Mouse (Mus musculus): ENCODE data around the gene Dalrd3. TPM values are rescaled to one million over a fixed set of nuclear protein-coding genes. Genes with fewer than 3 reads are reported as not detected.
"Not testable (repeated sequence)": the region's sequence is repeated elsewhere in the genome, so short reads cannot be mapped to it uniquely, and the experiment has no call there.

Dalrd3 gene
- total RNA-seq, 2 experiments from 2014 or later: 38.1 to 111 TPM

DNA sequence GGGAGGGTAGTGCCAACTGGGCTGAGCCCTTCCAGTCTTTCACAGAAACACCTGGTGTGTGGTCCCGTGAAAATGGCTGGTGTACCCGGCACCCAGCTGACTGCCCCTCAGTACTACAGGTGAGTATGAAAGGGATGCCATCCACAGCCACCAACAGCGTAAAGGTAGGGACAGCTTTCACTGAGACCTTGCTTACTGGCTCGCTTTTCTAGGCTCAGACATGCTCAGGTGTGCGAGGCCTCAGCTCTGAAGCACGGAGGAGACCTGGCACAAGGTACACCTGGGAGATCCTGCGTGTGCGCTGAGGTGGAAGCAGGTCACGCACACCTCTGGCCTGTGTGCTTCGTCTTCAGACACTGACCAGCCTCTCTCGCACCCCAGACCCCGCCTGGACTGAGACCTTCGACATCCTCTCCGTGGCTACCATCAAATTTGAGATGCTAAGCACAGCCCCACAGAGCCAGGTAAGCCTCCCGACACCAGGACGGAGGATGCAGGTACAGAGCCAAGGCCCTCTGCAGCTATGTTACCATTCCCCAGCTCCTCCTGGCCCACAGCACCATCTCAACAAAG, 1.8 kb downstream of the Dalrd3 start:
- no peak for ATAC-seq (replicated peaks; ENCODE audit: poor library complexity, severe bottlenecking)

DNA sequence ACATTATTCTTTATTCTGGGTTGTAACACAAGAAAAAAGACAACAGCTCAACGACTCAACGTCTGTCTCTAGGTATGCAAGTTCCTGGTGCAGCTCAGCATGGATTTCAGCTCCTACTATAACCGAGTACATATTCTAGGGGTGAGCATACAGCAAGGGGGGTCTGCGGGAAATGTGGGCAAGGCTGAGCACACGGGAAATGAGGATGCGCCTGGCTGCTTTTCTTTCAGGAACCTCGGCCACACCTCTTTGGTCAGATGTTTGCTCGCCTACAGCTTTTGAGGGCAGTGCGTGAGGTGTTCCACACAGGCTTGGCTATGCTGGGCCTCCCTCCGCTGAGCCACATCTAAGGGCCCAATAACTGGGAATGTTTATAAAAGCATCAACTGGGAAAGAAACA, 2.6 kb downstream of the Dalrd3 start:
- no peak for ATAC-seq (replicated peaks; ENCODE audit: poor library complexity, severe bottlenecking)

DNA sequence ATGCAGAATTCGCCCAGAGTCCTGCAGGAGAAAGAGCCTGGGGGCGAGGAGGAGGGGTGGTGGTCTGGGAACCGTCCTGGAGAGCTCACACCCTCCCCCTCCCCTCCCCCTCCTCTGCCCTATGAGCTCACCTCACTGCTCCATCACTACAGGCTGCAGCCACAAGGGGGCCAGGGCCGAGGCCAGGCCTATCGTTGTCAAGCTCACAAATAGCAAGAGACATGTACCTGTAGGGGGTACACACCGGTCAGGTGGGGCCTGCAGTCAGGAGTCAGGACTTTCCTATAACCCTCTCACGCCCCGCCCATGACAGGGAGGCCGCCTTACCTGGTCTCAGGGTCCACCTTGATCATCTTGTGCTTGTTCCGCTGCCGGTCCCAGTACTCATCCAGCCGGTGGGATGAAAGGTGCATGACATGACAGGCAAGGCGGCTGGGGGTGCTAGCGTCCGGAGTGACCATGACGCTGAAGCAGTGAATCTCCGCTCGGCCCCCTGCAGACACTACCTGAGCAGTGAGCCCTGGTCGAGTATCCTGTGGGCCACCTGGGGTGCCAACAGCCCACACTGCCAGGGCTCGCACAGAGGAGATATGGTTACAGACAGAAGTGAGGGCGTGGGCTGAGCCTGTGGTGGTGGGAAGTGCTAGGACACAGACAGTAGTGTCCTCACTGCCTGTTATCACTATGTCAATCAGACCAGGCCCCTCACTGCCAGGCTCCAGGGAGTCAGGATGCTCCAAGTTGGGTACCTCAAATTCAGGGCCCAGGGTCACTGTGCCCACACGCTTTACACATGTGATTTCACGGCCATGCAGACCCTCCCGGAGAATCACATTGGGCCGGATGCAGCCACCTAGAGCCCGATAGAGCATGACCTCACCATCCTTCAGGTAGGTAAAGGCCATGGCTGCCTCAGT, 4.3 kb downstream of the Dalrd3 start:
- ATAC-seq (replicated peaks; ENCODE audit: poor library complexity, severe bottlenecking): 0 out of 2 replicates have a peak, but pooled peaks have one; percentile 11

DNA sequence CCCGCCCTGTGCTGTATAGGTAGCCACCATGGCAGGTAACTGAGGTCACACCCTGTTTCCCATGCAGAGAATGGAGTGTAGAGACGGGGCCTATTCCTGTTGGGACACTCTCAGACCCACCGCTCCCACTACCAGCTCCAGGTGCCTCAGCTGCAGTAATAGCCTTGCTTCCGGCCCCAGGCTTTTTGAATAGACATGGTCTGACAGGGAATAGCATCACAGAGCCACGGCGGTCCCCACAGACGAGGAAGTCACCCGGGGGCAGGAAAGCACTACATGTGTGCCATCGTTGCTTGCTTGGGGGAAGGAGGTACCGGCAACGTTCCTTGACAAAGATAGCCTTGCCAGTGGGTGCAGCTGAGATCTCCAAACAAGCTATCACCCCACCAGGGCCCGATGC, 5.2 kb downstream of the Dalrd3 start:
- no peak for ATAC-seq (replicated peaks; ENCODE audit: poor library complexity, severe bottlenecking)

DNA sequence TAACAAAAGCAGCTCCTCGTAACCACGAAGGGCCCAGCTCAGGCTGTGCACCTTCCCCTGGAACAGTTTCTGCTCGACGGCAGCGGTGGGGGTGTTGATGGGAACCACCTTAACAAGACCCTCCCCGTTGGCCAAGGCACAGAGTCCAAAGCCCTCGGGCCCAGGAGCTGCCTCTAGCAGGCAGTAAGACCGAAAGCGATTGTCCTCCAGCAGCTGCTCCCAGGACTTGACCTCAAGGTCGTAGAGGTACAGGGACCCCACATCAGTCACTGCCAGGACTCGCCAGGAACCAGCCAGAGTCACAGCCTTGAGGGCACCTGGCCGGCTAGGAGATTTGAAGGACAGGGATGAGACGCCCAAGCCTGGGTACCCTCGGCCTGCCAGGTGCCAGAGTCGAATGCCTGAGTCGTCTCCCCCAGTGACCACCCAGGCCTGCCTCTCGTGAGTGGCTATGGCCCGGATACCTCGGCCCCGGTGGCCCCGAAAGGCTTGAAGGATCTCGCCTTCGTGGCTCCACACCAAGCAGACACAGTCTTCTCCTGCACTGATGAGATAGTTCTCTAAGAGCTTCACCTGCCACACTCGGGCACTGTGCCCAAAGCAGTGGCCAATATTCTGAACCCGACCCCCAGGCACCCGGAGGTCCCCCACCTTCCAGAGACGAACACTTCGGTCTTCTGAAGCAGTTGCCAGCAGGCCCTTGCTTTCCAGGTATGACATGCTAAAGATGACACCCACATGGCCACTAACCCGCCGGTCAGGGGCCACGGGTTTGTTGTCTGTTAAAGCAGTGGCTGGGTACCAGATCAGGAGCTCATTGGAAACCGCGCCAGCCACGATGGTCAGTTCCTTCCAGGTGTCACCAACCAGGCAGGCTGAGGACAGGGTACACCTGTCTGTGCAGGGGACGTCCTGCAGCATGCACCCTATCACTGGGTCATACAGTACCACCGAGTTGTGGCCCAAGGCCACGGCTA, 5.9 kb downstream of the Dalrd3 start:
- no peak for ATAC-seq (replicated peaks; ENCODE audit: poor library complexity, severe bottlenecking)

DNA sequence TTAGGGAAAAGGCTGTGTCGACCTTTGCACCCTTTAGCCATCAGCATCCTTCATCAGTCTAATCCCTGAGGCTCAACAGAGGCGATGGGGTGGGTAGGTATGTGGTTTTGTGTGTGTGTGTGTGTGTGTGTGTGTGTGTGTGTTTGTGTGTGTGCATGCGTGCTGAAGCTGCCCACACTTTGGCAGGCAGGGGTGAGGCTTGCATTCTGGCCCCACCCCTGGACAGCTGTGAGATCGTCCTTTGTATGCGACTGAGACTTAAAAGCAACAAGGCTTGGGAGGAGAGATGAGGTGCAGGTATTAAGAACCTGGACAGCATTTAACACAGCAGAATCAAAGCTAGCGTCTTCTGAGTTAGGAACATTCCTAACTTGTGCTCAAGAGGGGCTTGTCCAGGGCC, 7.3 kb downstream of the Dalrd3 start:
- ATAC-seq (replicated peaks; ENCODE audit: poor library complexity, severe bottlenecking): no peak

DNA sequence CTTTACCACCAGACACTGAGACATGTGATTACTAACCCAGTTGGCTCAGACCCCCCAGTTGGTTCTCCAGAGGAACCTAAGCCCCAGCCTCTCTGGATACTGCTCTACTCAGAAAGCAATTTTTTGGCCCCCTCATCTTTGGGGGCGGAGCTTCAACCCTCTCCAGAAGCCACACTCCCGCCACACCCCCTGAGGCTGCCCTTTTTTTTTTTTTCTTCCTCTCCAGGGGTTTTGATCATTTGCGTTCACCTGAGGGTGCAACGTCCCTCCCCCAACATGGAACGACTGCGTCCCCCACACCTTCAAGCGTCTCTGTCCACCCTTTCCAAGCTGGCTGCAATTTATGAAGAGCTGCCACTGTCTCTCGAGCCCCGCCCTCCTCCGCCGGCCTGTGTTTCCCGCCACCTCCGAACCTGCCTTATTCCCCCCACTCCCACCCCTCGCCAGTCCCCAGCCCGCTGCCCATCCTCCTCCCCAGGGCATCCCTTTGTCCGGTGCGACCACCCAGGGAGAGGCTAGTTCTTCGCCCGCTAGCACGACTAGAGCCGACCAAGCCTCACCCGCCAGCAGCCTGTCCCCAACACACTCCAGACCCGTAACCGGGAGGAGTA, 8.4 kb downstream of the Dalrd3 start:
- ATAC-seq (replicated peaks; ENCODE audit: poor library complexity, severe bottlenecking): peak; percentile 10

DNA sequence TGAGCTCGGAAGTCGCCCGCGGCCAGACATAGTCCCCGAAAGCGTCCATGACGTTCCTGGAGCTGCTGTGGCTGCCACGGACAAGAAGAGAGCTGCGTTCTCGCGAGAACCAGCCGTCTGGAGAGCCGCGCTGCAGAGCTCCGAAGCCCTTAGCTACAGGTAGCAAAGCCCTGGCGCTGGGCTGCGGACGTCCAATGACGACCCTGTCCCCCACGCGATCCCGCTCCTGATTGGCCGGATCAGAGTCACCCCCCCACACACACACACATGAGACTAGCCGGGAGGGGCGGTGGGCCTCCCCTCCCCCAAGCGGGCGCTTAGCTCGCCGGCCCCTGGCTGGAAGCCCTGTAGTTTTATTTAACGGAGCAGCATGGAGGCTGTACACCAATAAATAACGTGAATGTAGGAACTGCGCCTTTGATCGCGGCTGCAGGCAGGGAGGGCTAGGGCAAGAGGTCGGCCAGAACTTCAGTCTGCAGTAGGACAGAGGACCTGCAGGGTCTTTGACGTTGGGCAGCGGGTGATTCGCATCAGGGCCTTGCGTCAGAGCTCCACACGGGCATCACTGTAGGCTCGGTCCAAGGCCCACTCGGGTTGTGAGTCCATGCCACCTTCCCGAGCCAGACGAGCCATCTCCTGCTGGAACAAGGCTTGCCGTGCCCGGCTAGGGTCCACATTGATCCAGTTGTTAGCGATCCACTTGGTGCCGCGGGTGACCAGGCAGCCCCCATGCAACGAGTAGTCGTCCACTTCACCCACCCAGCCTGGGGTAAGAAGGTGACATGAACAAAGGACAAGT, 9.1 kb downstream of the Dalrd3 start, which contains the start of gene Wdr6:
Wdr6 (minus strand) TSS at position 195 of the 799 bp plus-strand sequence.
- peak; percentile 87 for ATAC-seq (replicated peaks; ENCODE audit: poor library complexity, severe bottlenecking)

DNA sequence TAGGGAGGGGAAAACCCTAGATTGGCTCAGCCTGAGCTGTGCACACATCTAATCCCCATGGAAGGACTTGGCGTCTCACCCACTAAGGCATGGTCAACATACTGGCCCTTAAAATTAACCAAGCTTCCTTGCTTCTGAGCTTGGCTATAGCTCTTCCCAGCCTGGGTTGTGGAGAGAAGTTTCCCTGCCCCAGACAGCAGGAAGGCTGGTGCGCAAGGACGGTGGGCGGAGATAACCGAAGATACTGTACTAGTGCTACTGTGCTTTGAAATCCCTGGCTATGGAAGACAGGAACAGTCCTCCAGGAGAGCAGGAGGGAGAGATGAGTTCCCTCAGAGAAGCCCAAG, 9.6 kb downstream of the Dalrd3 start:
- no peak for ATAC-seq (replicated peaks; ENCODE audit: poor library complexity, severe bottlenecking)

DNA sequence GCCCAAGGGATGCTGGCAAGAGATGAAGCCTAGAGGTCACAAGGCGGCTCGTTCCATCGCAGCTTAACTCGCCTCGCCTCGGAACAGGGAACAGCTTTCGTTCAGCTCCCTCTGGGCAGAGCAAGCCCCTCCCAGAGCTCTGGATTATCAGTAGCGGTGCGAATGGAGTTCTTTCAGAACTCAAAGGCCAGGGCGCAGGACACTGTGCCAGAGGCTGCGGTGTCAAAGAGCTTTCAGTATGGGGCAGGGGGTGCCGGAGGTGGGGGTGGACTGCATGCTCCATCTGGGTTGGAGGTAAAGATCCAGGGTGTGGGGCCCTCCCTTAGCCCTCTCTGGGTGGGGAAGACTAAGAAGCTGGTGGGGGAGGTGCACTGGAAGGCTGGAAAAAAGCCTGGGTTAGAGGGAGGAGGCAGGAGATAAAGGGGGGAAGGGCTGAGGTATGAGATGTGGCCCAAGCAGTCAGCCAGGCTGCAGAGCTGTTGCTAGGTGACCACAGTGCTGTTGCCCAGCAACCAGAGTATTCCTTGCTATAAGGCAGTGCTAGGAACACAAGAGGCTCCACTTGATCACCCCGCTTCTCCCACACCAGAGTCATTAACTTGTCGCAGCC, 18.0 kb downstream of the Dalrd3 start:
- ATAC-seq (replicated peaks; ENCODE audit: poor library complexity, severe bottlenecking): no peak

DNA sequence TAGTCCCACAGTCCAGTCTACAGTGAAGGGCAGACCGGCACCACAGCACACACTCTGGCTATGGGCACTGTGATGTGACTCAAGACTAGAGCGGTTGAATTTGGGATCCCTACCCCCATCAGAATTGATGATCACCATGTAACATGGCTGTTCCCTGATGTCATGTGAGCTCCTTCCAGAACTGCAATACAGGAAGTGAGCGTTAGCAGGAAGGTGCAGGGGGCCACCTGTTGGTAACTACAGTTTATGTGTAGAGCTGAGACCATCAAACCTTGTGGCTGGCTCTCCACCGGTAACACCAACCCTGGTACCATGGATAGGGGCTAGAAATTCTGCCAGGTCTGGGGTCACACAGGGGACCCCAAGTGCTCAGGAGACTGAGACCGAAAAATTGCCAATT, 19.5 kb downstream of the Dalrd3 start:
- peak; percentile 78 for ATAC-seq (replicated peaks; ENCODE audit: poor library complexity, severe bottlenecking)

DNA sequence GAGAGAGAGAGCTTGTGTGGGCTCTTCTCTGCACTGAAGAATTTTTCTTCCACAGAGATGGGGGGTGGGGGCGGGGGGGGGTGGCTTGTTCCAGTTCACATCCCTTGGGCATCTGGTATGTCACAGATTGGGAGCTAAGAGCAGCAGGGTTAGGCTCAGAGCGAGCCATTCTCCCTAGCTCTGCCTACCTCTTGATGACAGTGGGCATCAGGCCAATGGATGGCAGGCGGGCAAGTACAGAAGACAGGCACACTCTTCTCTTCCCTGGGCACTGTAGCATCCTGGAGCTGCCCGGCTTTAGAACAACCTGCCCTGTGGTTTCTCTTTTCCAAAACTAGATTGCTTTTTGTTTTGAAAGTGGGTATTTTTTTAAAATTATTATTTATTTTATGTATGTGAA, 21.8 kb downstream of the Dalrd3 start:
- no peak for ATAC-seq (replicated peaks; ENCODE audit: poor library complexity, severe bottlenecking)

DNA sequence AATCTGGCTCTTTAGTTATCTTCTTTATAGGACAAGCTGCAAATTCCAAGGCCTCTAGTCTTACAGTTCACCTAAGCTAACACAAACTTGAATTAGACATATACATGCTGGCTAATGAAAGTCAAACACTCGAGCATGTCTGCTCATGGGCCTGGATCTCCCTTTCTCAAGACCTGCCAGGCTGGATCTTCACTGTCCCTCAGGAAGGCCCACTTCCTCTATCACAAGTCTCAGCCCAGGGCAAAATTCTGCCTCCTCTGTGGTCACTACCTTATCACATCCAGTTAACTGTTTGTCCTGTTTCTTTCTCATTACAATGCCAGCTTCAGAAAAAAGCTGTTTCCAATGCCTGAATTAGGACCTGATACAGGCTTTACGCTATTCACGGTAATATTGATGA, 24.7 kb downstream of the Dalrd3 start:
- ATAC-seq (replicated peaks; ENCODE audit: poor library complexity, severe bottlenecking): peak; percentile 68

DNA sequence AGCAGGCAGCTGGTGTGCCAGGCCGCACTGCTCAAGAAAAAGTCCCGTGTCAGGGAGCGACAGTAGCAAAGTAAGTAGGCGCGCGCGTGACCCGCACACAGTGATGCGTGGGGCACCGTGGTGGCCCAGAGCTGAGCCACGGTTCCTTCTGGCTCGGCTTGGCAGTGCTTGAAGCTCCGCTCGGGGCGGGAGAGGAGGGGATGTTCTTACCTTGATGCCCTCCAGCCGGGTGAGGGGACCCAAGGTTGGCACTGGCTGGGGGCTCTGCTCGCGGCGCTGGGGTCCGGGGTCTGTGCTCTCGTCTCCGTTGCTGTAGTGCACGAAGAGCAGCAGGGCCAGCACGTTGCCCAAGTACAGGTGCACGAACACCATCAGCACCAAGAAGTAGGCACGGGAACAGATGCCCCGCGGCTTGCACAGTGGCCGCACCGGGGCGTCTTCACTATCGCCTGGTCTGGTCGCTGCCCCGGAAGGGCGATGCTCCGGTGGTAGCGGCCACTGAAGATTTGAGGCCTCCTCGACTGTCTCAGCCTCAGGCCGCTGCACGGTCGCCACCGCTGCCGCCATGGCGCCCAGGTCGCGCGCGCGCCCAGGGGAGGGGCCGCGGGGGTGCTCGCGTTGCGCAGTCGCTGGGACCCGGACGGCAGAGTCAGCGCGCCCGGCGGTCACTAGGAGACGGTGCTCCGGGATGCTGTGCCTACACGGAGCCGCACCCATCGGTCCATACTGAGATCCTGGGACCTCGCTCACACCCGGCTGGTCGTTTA, 27.5 kb downstream of the Dalrd3 start, which contains the start of gene P4htm:
P4htm (minus strand) TSS at position 670 of the 767 bp plus-strand sequence.
- ATAC-seq (replicated peaks; ENCODE audit: poor library complexity, severe bottlenecking): peak; percentile 83

DNA sequence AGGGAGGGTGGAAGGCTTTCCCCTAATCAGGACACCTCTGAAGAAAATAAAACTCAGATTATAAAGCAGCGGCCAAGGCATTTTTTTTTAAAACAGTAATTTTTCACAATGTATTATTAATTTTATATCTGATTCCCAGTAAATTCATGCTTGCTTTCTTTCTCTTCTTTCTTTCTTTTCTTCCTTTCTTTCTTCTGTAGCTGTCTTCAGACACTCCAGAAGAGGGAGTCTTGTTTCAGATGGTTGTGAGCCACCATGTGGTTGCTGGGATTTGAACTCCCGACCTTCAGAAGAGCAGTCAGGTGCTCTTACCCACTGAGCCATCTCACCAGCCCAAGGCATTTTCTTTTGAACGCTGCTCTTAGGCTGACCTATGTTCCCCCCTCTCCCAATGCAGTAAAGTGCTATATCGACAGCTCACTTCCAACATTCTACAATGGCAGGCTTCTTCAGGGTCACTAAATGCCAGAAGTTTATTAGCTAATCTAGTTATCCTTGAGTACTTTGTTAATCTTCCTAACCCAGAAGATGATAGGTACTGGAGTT, 29.4 kb downstream of the Dalrd3 start:
- no peak for ATAC-seq (replicated peaks; ENCODE audit: poor library complexity, severe bottlenecking)

DNA sequence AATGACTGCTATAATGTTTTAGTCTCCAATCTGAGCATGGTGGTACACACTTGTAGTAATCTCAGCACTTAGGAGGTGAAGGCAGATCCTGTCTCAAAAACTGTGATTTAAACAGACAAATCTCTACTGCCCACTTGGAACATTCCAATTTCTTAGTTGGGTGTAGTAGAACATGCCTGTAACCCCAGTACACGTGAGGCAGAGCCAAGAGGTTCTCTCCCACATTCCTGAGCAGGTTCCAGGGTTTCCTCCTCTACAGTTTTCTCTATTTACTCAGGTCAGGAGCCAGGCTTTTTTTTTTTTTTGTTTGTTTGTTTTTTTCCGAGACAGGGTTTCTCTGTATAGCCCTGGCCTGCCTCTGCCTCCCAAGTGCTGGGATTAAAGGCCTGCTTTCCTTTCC, 30.3 kb downstream of the Dalrd3 start:
- ATAC-seq (replicated peaks; ENCODE audit: poor library complexity, severe bottlenecking): no peak

DNA sequence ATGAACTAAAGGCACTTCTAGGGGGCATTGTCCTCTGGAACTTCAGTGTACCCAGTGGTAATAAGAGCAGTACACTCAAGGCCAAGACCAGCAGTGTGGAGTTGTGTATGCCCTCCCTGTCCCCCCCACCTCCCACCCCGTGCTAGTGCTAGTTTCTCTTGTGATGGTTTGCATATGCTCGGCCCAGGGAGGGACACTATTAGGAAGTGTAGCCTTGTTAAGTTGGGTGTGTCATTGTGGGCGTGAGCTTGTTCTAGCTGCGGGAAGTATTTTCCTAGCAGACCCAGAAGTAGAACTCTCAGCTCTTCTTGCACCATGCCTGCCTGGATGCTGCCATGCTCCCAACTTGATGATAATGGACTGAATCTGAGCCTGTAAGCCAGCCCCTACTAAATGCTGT, 32.3 kb downstream of the Dalrd3 start:
- ATAC-seq (replicated peaks; ENCODE audit: poor library complexity, severe bottlenecking): no peak

DNA sequence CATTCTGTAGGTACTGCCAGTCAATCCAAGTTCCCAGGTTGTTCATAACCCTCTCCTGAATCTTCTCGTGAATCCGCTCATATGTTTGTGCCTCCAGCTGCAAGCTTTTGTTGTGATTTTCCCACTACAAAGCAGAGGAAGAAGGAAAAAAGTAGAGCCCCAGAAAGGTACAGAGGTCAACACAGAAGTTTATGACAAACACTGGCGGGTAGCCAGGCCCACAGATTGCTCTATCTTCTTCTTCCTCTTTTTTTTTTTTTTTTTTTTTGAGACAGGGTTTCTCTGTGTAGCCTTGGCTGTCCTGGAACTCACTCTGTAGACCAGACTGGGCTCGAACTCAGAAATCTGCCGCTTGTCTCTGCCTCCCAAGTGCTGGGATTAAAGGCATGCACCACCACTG, 38.2 kb downstream of the Dalrd3 start:
- not testable (repeated sequence) for ATAC-seq (replicated peaks; ENCODE audit: poor library complexity, severe bottlenecking)

Data from granulocyte monocyte progenitor cell, adult 5-6 weeks (primary cell).